Mouse (Mus musculus): ENCODE measurements around the gene Pbx1. TPM values are rescaled to one million over a fixed set of nuclear protein-coding genes. Genes with fewer than 3 reads are reported as not detected.

Gene Pbx1
- polyA plus RNA-seq, 1 experiment from 2014 or later = 35.4 TPM

DNA sequence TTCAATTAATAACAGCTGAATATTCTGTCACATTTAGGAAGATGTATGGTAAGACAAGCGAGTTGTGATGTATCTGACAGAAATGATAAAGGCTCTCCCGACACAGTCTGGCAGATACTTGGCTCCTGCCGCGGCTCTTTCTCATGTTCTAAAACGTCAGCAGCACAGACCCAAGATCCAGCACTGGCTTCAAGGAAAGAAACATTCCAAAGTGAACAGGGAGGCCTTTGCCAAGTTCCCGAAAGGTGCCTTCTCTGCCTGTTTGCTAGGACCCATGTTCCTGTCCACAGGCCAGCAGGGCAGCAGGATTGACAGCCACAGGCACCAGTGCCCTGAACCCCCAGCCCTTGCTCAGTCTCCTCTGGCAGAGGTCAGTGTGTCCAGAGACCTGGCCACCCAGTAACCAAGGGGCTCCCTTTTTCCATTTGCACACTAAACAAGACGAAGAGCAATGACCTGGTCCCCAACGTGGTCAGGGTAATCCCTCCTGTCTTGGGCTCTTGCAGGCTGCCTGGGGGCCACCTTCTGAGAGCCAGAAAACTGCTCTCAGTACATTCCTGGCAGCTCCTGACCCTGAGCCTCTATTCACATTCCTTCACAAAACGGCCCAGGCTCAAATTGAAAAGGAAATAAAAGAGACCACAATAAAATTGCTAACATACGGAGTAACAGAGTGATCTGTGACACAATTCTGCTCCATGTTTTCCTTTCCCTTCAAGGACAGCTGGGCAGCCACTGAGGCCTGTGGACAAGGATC is 184.9 kb downstream of the Pbx1 start:
- Histone ChIP-seq H3K36me3 (no peaks in the 10 kb centered on the region), H3K4me3 (no peak overlapping the region), H3K27ac (peak overlapping the region; percentile 30; the same call in 1 of the 2 replicates), H3K4me1 (replicated peaks) (peaks cover 46% of the 10 kb centered on the region), H3K27me3 (ENCODE audit: insufficient read depth, poor library complexity, severe bottlenecking) (no peaks in the 10 kb centered on the region), H3K9me3 (no peaks in the 10 kb centered on the region)
- 63% methylated on average over 10 of the region's 10 CpGs for WGBS
- DNase-seq (ENCODE audit: low spot score) = no peak

DNA sequence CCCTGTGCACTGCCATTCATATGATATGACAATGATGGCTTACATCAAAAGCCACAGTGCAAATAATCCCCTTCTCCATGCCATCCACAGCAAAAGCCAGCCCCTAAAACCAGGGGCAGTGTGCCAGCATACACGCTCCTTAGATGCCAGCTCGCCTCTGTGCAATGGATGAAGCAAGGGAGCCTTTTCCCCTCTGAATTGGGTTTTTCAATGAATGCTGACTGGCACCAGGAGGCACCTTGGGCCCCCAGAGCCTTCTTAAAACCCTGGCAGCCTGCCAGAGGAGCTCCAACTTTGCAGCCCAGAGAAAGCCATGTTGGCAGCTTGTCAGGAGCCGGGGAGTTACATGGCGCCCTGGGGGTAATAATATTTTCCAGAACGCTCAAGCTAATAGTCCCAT is 186.5 kb downstream of the Pbx1 start:
- no peak for DNase-seq (ENCODE audit: low spot score)
- no peaks in the 10 kb centered on the region for H3K36me3 ChIP-seq
- no peaks in the 10 kb centered on the region for H3K27me3 ChIP-seq (ENCODE audit: insufficient read depth, poor library complexity, severe bottlenecking)
- H3K4me1 ChIP-seq (replicated peaks) = peaks cover 62% of the 10 kb centered on the region
- no peak overlapping the region for H3K4me3 ChIP-seq
- H3K27ac ChIP-seq = no peak overlapping the region
- 89% methylated on average over 5 of the region's 5 CpGs for WGBS
- H3K9me3 ChIP-seq = no peaks in the 10 kb centered on the region

DNA sequence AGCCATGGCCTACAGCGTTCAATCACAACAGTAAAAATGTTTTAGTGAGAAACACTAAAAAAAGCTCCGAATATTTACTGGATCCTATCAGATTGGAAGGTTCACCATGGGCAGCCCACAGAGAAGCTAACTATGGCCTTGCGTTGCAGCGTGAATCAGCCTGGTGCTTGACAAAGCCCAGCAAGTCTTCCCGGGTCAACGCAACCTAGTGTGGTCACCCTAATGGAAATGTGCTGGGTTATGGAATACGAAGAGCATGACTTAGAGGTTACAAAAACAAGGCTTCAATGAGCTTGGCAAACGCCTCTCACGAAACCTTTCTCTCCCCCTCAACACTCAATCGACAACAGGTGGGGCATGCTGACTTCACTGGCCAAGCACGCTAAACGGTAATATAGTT is 188.3 kb downstream of the Pbx1 start:
- no peaks in the 10 kb centered on the region for H3K9me3 ChIP-seq
- no peak overlapping the region for H3K4me3 ChIP-seq
- peaks cover 69% of the 10 kb centered on the region for H3K4me1 ChIP-seq (replicated peaks)
- no peak for DNase-seq (ENCODE audit: low spot score)
- H3K36me3 ChIP-seq = no peaks in the 10 kb centered on the region
- WGBS = 84% methylated on average over 12 of the region's 12 CpGs
- H3K27me3 ChIP-seq (ENCODE audit: insufficient read depth, poor library complexity, severe bottlenecking) = no peaks in the 10 kb centered on the region
- H3K27ac ChIP-seq = no peak overlapping the region

DNA sequence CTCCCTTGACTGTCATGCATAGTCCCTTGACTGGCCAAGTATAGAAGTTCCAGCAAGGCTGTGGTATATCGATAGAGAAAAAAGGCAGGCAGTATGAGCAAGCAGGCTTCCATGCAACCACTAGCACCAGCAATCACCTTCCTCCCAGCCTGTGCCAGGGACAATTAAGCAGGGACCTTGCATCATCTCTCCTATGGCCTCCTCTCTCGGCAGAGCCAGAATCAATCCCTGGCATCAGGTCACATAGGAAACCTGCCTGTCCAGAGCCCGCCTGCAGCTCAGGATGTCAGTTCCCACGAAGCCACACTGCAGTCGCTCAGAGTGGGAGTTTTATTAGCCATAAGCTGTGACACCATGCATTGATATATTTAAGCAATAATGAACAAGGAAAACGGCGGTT is 189.0 kb downstream of the Pbx1 start:
- H3K27me3 ChIP-seq (ENCODE audit: insufficient read depth, poor library complexity, severe bottlenecking) = no peaks in the 10 kb centered on the region

DNA sequence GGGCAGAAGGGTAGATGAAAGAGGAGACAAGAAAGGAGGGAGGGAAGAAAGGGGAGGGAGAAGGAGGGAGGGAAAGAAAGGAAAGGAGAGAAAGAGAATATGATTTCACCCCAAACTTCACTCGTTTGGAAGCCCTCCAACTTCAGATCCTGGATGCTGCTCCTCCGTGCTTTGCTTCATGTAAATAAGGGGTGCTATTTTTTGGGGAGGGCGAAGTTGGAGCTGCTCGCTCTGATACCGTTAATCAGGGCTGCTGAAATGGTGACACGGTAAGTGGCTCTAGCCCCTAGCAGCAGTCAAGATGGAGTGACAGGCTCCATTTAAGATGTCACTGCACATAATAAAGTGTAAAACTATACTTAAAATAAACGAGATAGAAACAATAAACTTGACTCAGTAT is 190.8 kb downstream of the Pbx1 start:
- no peaks in the 10 kb centered on the region for H3K9me3 ChIP-seq
- 34% methylated on average over 7 of the region's 7 CpGs for WGBS
- H3K36me3 ChIP-seq = no peaks in the 10 kb centered on the region
- H3K27ac ChIP-seq = peak overlapping the region; percentile 79
- peaks cover 51% of the 10 kb centered on the region for H3K4me1 ChIP-seq (replicated peaks)
- H3K4me3 ChIP-seq = no peak overlapping the region; the same call in 1 of the 2 replicates
- H3K27me3 ChIP-seq (ENCODE audit: insufficient read depth, poor library complexity, severe bottlenecking) = no peaks in the 10 kb centered on the region
- DNase-seq (ENCODE audit: low spot score) = no peak

More for the DNA sequence above, 189.0 kb downstream of the Pbx1 start:
- Histone ChIP-seq H3K36me3 (no peaks in the 10 kb centered on the region), H3K9me3 (no peaks in the 10 kb centered on the region), H3K4me3 (no peak overlapping the region), H3K4me1 (replicated peaks) (peaks cover 66% of the 10 kb centered on the region), H3K27ac (no peak overlapping the region)
- DNase-seq (ENCODE audit: low spot score) = no peak
- 92% methylated on average over 7 of the region's 7 CpGs for WGBS

DNA sequence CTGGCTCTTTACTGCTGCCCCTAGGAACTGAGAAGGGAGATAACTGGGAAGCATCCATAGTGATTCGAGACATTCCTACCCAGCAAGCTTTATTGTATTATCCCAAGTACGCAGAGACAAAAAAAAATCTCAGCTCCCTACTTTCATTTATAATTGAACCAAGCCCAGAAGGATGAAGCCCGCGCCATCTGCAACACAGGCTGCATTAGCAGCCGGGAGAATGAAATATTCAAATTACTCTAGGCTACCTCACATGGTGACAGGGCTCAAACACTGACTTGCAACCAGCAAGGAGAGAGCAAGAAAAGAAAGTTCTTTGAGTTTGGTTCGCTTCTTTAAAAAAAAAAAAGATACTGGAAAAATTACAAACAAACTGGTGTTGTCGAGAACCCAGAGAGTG is 191.2 kb downstream of the Pbx1 start:
- no peak overlapping the region for H3K4me3 ChIP-seq
- 44% methylated on average over 7 of the region's 7 CpGs for WGBS
- peaks cover 46% of the 10 kb centered on the region for H3K4me1 ChIP-seq (replicated peaks)
- H3K36me3 ChIP-seq = no peaks in the 10 kb centered on the region
- H3K9me3 ChIP-seq = no peaks in the 10 kb centered on the region
- H3K27me3 ChIP-seq (ENCODE audit: insufficient read depth, poor library complexity, severe bottlenecking) = no peaks in the 10 kb centered on the region
- no peak for DNase-seq (ENCODE audit: low spot score)
- H3K27ac ChIP-seq = peak overlapping the region; percentile 41; the same call in 1 of the 2 replicates

DNA sequence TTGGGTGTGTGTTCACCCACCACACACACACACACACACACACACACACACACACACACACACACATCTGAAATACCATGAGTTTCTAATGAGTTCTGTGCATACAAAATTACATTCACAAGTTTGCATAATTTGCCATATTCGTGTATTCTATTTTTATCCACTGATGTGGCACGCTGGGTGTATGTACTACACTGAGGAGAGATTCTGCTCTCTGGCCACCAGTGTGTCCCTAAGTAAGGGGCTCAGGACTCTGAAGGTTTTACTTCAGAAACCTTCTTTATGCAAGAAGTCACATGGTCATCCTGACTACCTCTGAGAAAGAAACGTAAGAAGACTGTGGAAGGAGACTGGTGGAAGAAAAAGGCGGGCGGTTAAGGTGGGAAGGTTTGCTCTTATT is 191.7 kb downstream of the Pbx1 start:
- H3K27ac ChIP-seq = peak overlapping the region; percentile 41; the same call in 1 of the 2 replicates
- 82% methylated on average over 5 of the region's 5 CpGs for WGBS
- no peaks in the 10 kb centered on the region for H3K36me3 ChIP-seq
- H3K4me1 ChIP-seq (replicated peaks) = peaks cover 42% of the 10 kb centered on the region
- no peaks in the 10 kb centered on the region for H3K9me3 ChIP-seq
- no peaks in the 10 kb centered on the region for H3K27me3 ChIP-seq (ENCODE audit: insufficient read depth, poor library complexity, severe bottlenecking)
- no peak overlapping the region for H3K4me3 ChIP-seq
- DNase-seq (ENCODE audit: low spot score) = no peak

DNA sequence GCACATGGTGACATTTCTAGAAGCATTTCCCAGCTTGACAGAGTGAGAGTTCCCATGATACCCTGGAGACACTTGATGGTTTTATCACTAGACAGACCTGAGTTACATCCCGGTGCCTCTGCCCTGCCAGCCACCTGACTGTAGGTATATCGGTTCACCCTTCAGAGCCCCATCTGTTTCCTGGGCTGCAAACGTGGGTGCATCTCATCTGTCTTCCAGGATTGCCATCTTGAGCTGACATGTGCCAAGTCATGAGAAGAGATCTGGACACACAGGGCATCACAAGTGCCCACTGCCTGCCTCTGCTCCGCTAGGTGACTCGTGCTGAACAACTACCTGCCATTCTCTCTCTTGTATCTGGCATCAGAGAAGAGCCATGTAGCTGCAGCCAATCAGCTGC is 196.0 kb downstream of the Pbx1 start:
- no peak for DNase-seq (ENCODE audit: low spot score)
- Histone ChIP-seq H3K4me3 (no peak overlapping the region), H3K4me1 (replicated peaks) (peaks cover 24% of the 10 kb centered on the region), H3K27me3 (ENCODE audit: insufficient read depth, poor library complexity, severe bottlenecking) (no peaks in the 10 kb centered on the region), H3K36me3 (0 out of 2 replicates have a peak, but pooled peaks cover 7% of the 10 kb centered on the region), H3K27ac (no peak overlapping the region), H3K9me3 (no peaks in the 10 kb centered on the region)
- 90% methylated on average over 5 of the region's 5 CpGs for WGBS

DNA sequence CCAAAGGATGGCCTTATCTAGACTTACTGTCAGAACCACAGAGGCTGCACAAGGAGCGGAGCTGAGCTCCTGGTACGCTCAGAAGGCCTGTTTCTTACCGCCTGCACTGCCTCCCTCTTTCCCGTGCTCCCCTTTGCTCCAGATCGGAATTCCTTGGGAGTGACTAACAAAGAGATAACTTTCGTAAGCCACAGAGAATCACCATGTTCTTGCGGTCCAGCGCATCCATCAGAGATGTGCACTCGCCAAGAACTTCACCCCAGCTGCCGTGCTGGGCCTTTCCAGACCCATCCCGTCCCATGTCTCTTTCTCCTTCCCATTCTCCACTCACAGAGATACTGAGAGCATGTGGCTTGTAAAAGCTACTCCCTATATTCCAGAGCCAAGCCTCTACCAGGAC is 197.7 kb downstream of the Pbx1 start:
- Histone ChIP-seq H3K27me3 (ENCODE audit: insufficient read depth, poor library complexity, severe bottlenecking) (no peaks in the 10 kb centered on the region), H3K27ac (no peak overlapping the region), H3K36me3 (0 out of 2 replicates have a peak, but pooled peaks cover 7% of the 10 kb centered on the region), H3K4me3 (no peak overlapping the region), H3K9me3 (no peaks in the 10 kb centered on the region), H3K4me1 (replicated peaks) (peaks cover 26% of the 10 kb centered on the region)
- DNase-seq (ENCODE audit: low spot score) = no peak
- WGBS = 74% methylated on average over 11 of the region's 11 CpGs

DNA sequence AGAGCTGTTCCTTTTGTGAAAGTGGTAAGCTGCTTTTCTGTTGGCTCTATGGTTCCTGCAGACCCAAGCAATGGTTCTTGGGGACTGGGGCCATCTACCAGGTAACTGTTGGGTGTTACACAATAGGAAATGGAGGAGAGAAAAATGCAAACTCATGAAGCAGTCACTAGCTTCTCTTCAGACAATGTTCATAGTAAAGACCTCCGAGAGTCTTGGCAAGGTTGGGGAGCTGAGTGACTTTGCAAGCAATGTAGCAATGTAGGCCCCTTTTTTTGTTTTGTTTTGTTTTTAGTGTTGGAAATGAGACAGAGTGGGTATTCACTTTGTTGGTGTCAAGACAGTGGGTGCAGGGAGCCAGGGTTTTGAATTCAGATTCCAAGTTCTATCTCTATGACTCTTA is 198.9 kb downstream of the Pbx1 start:
- H3K9me3 ChIP-seq = no peaks in the 10 kb centered on the region
- no peak overlapping the region for H3K4me3 ChIP-seq
- DNase-seq (ENCODE audit: low spot score) = no peak
- 96% methylated on average over 1 of the region's 1 CpGs for WGBS
- no peaks in the 10 kb centered on the region for H3K27me3 ChIP-seq (ENCODE audit: insufficient read depth, poor library complexity, severe bottlenecking)
- H3K4me1 ChIP-seq (replicated peaks) = peaks cover 31% of the 10 kb centered on the region
- H3K36me3 ChIP-seq = 0 out of 2 replicates have a peak, but pooled peaks cover 7% of the 10 kb centered on the region
- H3K27ac ChIP-seq = no peak overlapping the region

DNA sequence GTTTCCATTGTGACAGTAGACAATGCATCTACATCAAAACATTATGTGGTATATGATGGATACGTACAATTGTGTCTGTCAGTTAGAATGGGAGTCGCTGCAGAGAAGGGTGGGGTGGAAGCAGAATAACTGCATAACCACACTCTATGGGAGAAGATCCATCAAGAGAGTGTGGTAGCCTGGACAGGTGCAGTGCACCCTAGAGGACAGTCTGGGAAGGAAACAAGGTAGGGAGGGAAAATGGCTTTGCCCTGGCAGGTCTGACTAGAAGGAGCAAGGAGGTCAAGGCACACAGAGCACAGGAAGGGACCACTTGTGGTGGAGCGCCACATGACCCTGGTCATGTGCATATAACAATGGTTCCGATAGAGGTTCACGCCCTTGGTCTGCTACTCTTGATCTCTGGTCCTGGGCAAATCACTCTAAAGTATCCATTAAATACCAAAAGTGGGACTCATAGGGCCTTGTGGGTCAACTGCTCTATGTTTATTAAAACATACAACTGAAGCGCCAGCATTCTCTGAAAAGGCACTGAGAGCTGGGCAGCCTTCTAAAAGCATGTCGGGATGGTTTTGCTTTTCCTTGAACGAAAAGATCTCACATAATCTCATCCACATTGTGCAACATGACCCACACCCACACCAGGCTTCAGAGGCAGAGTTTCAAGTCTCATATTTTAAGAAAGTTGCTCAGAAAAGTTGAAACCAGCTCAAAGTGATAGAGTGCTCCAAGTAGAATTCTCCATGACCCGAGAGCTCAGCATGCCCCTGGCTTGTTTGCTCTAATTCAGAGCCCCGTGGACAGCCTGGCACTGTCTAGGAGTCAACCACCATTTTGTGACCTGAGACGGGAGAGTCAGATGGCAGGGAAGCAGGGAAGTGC is 200.3 kb downstream of the Pbx1 start:
- no peak overlapping the region for H3K4me3 ChIP-seq
- H3K27me3 ChIP-seq (ENCODE audit: insufficient read depth, poor library complexity, severe bottlenecking) = no peaks in the 10 kb centered on the region
- WGBS = 94% methylated on average over 11 of the region's 11 CpGs
- no peaks in the 10 kb centered on the region for H3K9me3 ChIP-seq
- H3K27ac ChIP-seq = no peak overlapping the region
- DNase-seq (ENCODE audit: low spot score) = no peak
- H3K4me1 ChIP-seq (replicated peaks) = peaks cover 31% of the 10 kb centered on the region
- 0 out of 2 replicates have a peak, but pooled peaks cover 7% of the 10 kb centered on the region for H3K36me3 ChIP-seq

DNA sequence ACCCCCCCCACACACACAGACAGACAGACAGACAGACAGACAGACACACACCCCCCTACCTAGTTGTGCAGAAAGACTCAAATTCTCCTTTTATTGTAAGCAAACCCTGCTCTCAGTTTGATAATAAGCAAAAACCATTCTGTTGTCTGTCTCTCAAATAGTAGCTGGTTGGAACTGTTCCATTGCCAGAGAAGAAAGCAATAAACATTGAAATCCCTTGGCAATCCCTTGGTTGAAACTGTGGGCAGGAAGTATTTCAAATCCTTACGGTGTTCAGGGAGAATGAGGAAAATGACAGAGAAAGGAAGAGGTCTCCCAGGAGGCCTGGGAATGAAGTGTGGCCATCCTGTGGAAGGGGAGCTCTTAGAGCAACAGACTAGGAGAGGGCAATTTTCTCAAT is 201.2 kb downstream of the Pbx1 start:
- Histone ChIP-seq H3K9me3 (no peaks in the 10 kb centered on the region), H3K27ac (peak overlapping the region; percentile 46; the same call in 1 of the 2 replicates)
- WGBS = 73% methylated on average over 1 of the region's 1 CpGs

DNA sequence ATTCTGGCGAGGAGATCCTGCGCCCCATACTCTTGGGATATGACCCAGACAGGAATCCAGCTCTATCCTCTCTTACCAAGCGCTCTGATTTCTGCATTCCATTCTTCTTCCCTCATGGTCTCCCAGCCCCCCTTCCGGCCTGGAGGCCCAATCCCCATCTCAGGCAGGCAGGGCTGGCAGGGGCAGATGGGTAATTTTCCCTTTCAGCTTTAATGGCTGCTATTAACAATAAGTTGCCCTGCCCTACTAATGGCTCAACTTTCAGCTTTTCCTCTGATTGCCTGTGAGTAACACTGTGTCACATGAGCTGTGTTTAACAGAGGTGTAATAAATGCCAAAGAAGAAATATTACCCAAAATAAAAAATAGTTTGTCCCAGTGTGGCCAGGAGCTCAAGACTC is 201.9 kb downstream of the Pbx1 start:
- H3K27me3 ChIP-seq (ENCODE audit: insufficient read depth, poor library complexity, severe bottlenecking) = no peaks in the 10 kb centered on the region
- WGBS = 62% methylated on average over 4 of the region's 4 CpGs
- no peak overlapping the region for H3K4me3 ChIP-seq
- peaks cover 36% of the 10 kb centered on the region for H3K4me1 ChIP-seq (replicated peaks)
- H3K9me3 ChIP-seq = no peaks in the 10 kb centered on the region
- no peak for DNase-seq (ENCODE audit: low spot score)
- peak overlapping the region; percentile 46 for H3K27ac ChIP-seq
- 0 out of 2 replicates have a peak, but pooled peaks cover 7% of the 10 kb centered on the region for H3K36me3 ChIP-seq

More for the DNA sequence above, 201.2 kb downstream of the Pbx1 start:
- Histone ChIP-seq H3K27me3 (ENCODE audit: insufficient read depth, poor library complexity, severe bottlenecking) (no peaks in the 10 kb centered on the region), H3K4me1 (replicated peaks) (peaks cover 31% of the 10 kb centered on the region), H3K4me3 (no peak overlapping the region), H3K36me3 (0 out of 2 replicates have a peak, but pooled peaks cover 7% of the 10 kb centered on the region)
- DNase-seq (ENCODE audit: low spot score) = no peak
